Mouse (Mus musculus): ENCODE results near the gene Slain1.

The Slain1 gene

GRCm38 (mm10) chr14:103649896-103650334, at the start of gene Slain1:
TSS of gene Slain1 (plus strand) at chr14:103650228.
- peak; percentile 88 for DNase-seq

GRCm38 (mm10) chr14:103608063-103608462, 42.0 kb upstream of the Slain1 start:
- DNase-seq: no peak

GRCm38 (mm10) chr14:103613573-103614271, 36.3 kb upstream of the Slain1 start:
- DNase-seq: no peak

- DNase-seq: no peak
These were observed 35.8 kb upstream of the Slain1 start for GRCm38 (mm10) chr14:103614272-103614587.

GRCm38 (mm10) chr14:103619756-103620155, 30.3 kb upstream of the Slain1 start:
- DNase-seq: no peak

- DNase-seq: no peak
These were observed 28.8 kb upstream of the Slain1 start for GRCm38 (mm10) chr14:103621207-103621606.

- DNase-seq: no peak
These were observed 23.9 kb upstream of the Slain1 start for GRCm38 (mm10) chr14:103626100-103626499.

GRCm38 (mm10) chr14:103629639-103630364, 20.2 kb upstream of the Slain1 start:
- DNase-seq: no peak

GRCm38 (mm10) chr14:103630545-103630944, 19.5 kb upstream of the Slain1 start:
- peak; percentile 66 for DNase-seq

- DNase-seq: no peak
These were observed 6.1 kb upstream of the Slain1 start for GRCm38 (mm10) chr14:103643933-103644332.

- no peak for DNase-seq
These were observed 2.0 kb upstream of the Slain1 start for GRCm38 (mm10) chr14:103647981-103648380.

- DNase-seq: no peak
These were observed 1.3 kb upstream of the Slain1 start for GRCm38 (mm10) chr14:103648623-103649255.

GRCm38 (mm10) chr14:103649302-103649701, 726 bp upstream of the Slain1 start:
- DNase-seq: no peak

- peak; percentile 62 for DNase-seq
These were observed 529 bp downstream of the Slain1 start for GRCm38 (mm10) chr14:103650413-103651101.

GRCm38 (mm10) chr14:103651106-103651505, 1.1 kb downstream of the Slain1 start:
- peak; percentile 25 for DNase-seq

- DNase-seq: no peak
These were observed 1.5 kb downstream of the Slain1 start for GRCm38 (mm10) chr14:103651562-103651961.

- no peak for DNase-seq
These were observed 2.5 kb downstream of the Slain1 start for GRCm38 (mm10) chr14:103652524-103652923.

- DNase-seq: no peak
These were observed 3.8 kb downstream of the Slain1 start for GRCm38 (mm10) chr14:103653800-103654199.

GRCm38 (mm10) chr14:103655448-103655847, 5.4 kb downstream of the Slain1 start:
- DNase-seq: no peak

- DNase-seq: no peak
These were observed 7.8 kb downstream of the Slain1 start for GRCm38 (mm10) chr14:103657876-103658275.

GRCm38 (mm10) chr14:103663026-103663425, 13.0 kb downstream of the Slain1 start:
- no peak for DNase-seq

GRCm38 (mm10) chr14:103664391-103664790, 14.4 kb downstream of the Slain1 start:
- DNase-seq: no peak

GRCm38 (mm10) chr14:103666347-103666954, 16.4 kb downstream of the Slain1 start:
- no peak for DNase-seq

Measured in right cerebral cortex, postnatal 14 days (tissue).